8 mouse cellular contexts compared by ENCODE assay signal in the genomic region with DNA sequence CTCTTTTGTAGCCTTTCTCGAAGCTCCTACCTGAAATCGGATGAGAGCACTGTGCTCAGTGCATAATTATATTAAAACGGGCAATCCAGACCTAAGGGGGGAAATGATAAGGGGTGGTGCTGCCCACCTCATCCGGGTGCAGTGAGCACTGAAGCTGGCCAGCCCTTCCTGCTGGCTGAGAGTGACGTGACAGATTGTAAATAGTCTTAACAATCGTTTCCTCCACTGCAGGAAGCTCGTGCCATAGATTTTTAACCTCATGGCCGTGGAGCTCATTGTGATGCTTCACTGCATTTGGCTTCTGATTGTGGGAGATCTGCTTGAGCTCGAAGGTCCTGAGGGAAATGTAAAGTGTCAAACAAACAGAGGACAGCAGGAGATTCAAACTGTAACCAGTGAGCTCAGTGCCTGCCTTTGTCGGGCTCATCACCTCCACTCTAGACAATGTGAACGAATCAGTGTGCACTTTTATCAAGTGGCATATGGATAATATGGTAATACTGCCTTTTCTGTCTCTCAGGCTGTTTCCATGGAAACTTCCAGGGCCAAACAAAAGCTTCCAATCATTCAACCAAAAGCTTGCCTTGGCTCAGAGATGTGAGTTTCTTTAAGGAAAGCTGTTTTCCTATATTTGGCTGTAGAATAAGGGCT. TPM values are rescaled to one million over a fixed set of nuclear protein-coding genes. Genes with fewer than 3 reads are reported as not detected.
A peak's percentile ranks its signal among the peaks of the same experiment; 100 is the strongest.
DNase-seq lines count a peak whose midpoint lies in the region; ATAC-seq lines count a peak whose summit lies in the region.
"Had no signal": no experiment of that assay in that cellular context is flagged by ENCODE, and none has a peak within 500 bp of the region (broad histone marks: within the 10 kb centered on the region; RNA-seq: fewer than 3 reads in every experiment).

No protein-coding gene starts in this region.

- H3K4me1 ChIP-seq in neural tube, embryonic 11.5 days (ENCODE audit: control insufficient read depth, insufficient read depth, low read length) = no peaks in the 10 kb centered on the region
- no peaks in the 10 kb centered on the region for H3K4me1 ChIP-seq in intestine, embryonic 15.5 days (replicated peaks)

- no peak overlapping the region for H3K9ac ChIP-seq in neural tube, embryonic 11.5 days (ENCODE audit: low read length)
- no peak overlapping the region for H3K9ac ChIP-seq in intestine, embryonic 15.5 days

- H3K4me3 ChIP-seq in neural tube, embryonic 11.5 days (ENCODE audit: low read depth, low read length) = no peak overlapping the region
- no peak overlapping the region for H3K4me3 ChIP-seq in intestine, embryonic 15.5 days (replicated peaks)

- 46% methylated on average over 11 of the region's 11 CpGs for WGBS in neural tube, embryonic 11.5 days
- 60% methylated on average over 11 of the region's 11 CpGs for WGBS in intestine, embryonic 15.5 days

- peak; percentile 50 for DNase-seq in neural tube, embryonic 11.5 days (ENCODE audit: low spot score)
- DNase-seq in neural tube, embryonic 10.5 days (ENCODE audit: extremely low spot score, low spot score) = no peak
- DNase-seq in lung, postnatal 25 days (ENCODE audit: low spot score) = peak; percentile 42
- DNase-seq in adrenal gland, postnatal 36 days = no peak

- ATAC-seq in neural tube, embryonic 11.5 days (ENCODE audit: insufficient read depth, low FRiP score, low TSS enrichment) = peak; percentile 50
- peak; percentile 80 for ATAC-seq in hematopoietic stem cell, adult 5-6 weeks (replicated peaks in 1 of 2; ENCODE audit: insufficient read depth in 1 of 2, low FRiP score in 2 of 2, low TSS enrichment in 1 of 2, low read depth in 1 of 2, poor library complexity in 2 of 2, severe bottlenecking in 2 of 2)
- ATAC-seq in CD4-positive, CD25-positive, alpha-beta regulatory T cell, adult 4 months = no peak
- ATAC-seq in intestine, embryonic 15.5 days = no peak
- ATAC-seq: Patski had no signal

- peak overlapping the region; percentile 57 for H3K27ac ChIP-seq in neural tube, embryonic 11.5 days (ENCODE audit: low read depth, low read length)
- H3K27ac ChIP-seq in intestine, embryonic 15.5 days = no peak overlapping the region

- no peak overlapping the region for H3K4me2 ChIP-seq in neural tube, embryonic 11.5 days (ENCODE audit: low read depth)
- H3K4me2 ChIP-seq in intestine, embryonic 15.5 days (replicated peaks) = no peak overlapping the region

- peaks cover 4% of the 10 kb centered on the region for H3K36me3 ChIP-seq in neural tube, embryonic 11.5 days (ENCODE audit: control insufficient read depth, insufficient read depth, low read length)
- H3K36me3 ChIP-seq in intestine, embryonic 15.5 days = peaks cover 12% of the 10 kb centered on the region; the same call in 1 of the 2 replicates

- no peaks in the 10 kb centered on the region for H3K27me3 ChIP-seq in neural tube, embryonic 11.5 days (ENCODE audit: control insufficient read depth, insufficient read depth, low read length)
- H3K27me3 ChIP-seq in intestine, embryonic 15.5 days (replicated peaks) = no peaks in the 10 kb centered on the region
- H3K27me3 ChIP-seq: Patski had no signal

- no peaks in the 10 kb centered on the region for H3K9me3 ChIP-seq in neural tube, embryonic 11.5 days (ENCODE audit: control insufficient read depth, low read length)
- H3K9me3 ChIP-seq in intestine, embryonic 15.5 days = no peaks in the 10 kb centered on the region

RNA-seq across cellular contexts. Expression of a gene that starts 13.0 kb away (rescaled TPM):
- polyA plus RNA-seq in neural tube, embryonic 11.5 days (2014; fragmentation: Nextera tagmentation; extraction: Ambion mirVana) = 56.4 and 58.0 TPM in 2 replicates
- total RNA-seq in hematopoietic stem cell, adult 5-6 weeks (2017) = 28.2 and 33.5 TPM in 2 replicates
- 10 to 100 TPM; 44.6 to 46.0 TPM for polyA plus RNA-seq in CD4-positive, CD25-positive, alpha-beta regulatory T cell, adult 4 months (2017; shearing (Covaris generic))
- 10 to 100 TPM; 25.5 to 29.7 TPM for total RNA-seq in adrenal gland, postnatal 36 days (2021)
- 33.5 and 39.5 TPM in 2 replicates for polyA plus RNA-seq in intestine, embryonic 15.5 days (2015; fragmentation: Nextera tagmentation; extraction: Ambion mirVana)

RNA-seq across cellular contexts. Expression of a gene that starts 13.0 kb away (rescaled TPM):
- 52.3 and 59.1 TPM in 2 replicates for polyA plus RNA-seq in neural tube, embryonic 11.5 days (2014; fragmentation: Nextera tagmentation; extraction: Ambion mirVana)
- 49.3 and 51.9 TPM in 2 replicates for total RNA-seq in hematopoietic stem cell, adult 5-6 weeks (2017)
- 100 to 1,000 TPM; 117 to 160 TPM for polyA plus RNA-seq in CD4-positive, CD25-positive, alpha-beta regulatory T cell, adult 4 months (2017; shearing (Covaris generic))
- total RNA-seq in adrenal gland, postnatal 36 days (2021) = 10 to 100 TPM; 56.8 to 72.0 TPM
- polyA plus RNA-seq in intestine, embryonic 15.5 days (2015; fragmentation: Nextera tagmentation; extraction: Ambion mirVana) = 81.4 and 83.0 TPM in 2 replicates

Comparison
In these comparisons a context has a peak if more than half of its experiments do, and no peak if none do; other contexts are left out.
1. DNase-seq: peak in neural tube, embryonic 11.5 days (single experiment) and lung, postnatal 25 days (single experiment); none in neural tube, embryonic 10.5 days (single experiment) and adrenal gland, postnatal 36 days (0 of 2).
2. ATAC-seq: peak in neural tube, embryonic 11.5 days (single experiment) and hematopoietic stem cell, adult 5-6 weeks (2 of 2); none in CD4-positive, CD25-positive, alpha-beta regulatory T cell, adult 4 months (single experiment) and intestine, embryonic 15.5 days (single experiment).